19 mouse cellular contexts compared by ENCODE assay signal in genomic region chr1:186621812-186622211, GRCm38 (mm10).
DNase-seq lines count a peak whose midpoint lies in the region; ATAC-seq lines count a peak whose summit lies in the region.
"Had no signal": no experiment of that assay in that cellular context is flagged by ENCODE, and none has a peak within 500 bp of the region (broad histone marks: within the 10 kb centered on the region; RNA-seq: fewer than 3 reads in every experiment).

No protein-coding gene starts in this region.

- WGBS in midbrain, embryonic 11.5 days: 97% methylated on average over 3 of the region's 3 CpGs
- WGBS in midbrain, embryonic 10.5 days: 89% methylated on average over 3 of the region's 3 CpGs

- H3K4me2 ChIP-seq in midbrain, embryonic 11.5 days: no peak overlapping the region

- no peaks in the 10 kb centered on the region for H3K9me3 ChIP-seq in midbrain, embryonic 11.5 days (ENCODE audit: control insufficient read depth, low read length)
- H3K9me3 ChIP-seq in midbrain, embryonic 10.5 days (replicated peaks): no peaks in the 10 kb centered on the region

- DNase-seq in heart, adult 11 months: peak; percentile 65
- DNase-seq in heart, postnatal 36 days: no peak
- peak; percentile 77 for DNase-seq in midbrain, embryonic 11.5 days (ENCODE audit: low spot score, missing footprints)
- no peak for DNase-seq in midbrain, embryonic 10.5 days (ENCODE audit: low spot score)
- DNase-seq: adrenal gland, adult 2 months; adrenal gland, adult 8-10 months; adrenal gland, postnatal 10 days; adrenal gland, postnatal 14 days; adrenal gland, postnatal 25 days; adrenal gland, postnatal 36 days; B cell, adult 2 months; cerebellum, adult 11 months; cerebellum, adult 11-12 months; cerebellum, adult 18-20 months had no signal

- H3K4me3 ChIP-seq in midbrain, embryonic 11.5 days (ENCODE audit: low read depth, low read length): no peak overlapping the region
- no peak overlapping the region for H3K4me3 ChIP-seq in midbrain, embryonic 10.5 days

- intact Hi-C loops in heart, postnatal 36 days (cut with DNase I): no loop called here

- H3K4me1 ChIP-seq in midbrain, embryonic 11.5 days (ENCODE audit: control insufficient read depth, insufficient read depth, low read length): no peaks in the 10 kb centered on the region
- H3K4me1 ChIP-seq in midbrain, embryonic 10.5 days: no peaks in the 10 kb centered on the region

- no peak overlapping the region for H3K9ac ChIP-seq in midbrain, embryonic 11.5 days (ENCODE audit: low read length)

- no peak overlapping the region for H3K27ac ChIP-seq in midbrain, embryonic 11.5 days (ENCODE audit: low read depth, low read length)
- no peak overlapping the region for H3K27ac ChIP-seq in midbrain, embryonic 10.5 days (replicated peaks)

- H3K27me3 ChIP-seq in midbrain, embryonic 11.5 days (ENCODE audit: control insufficient read depth, insufficient read depth, low read length): no peaks in the 10 kb centered on the region
- no peaks in the 10 kb centered on the region for H3K27me3 ChIP-seq in midbrain, embryonic 10.5 days (ENCODE audit: low read depth, poor library complexity, severe bottlenecking)
- H3K27me3 ChIP-seq: CH12.LX, Patski had no signal

- ATAC-seq in midbrain, embryonic 11.5 days (ENCODE audit: low FRiP score): no peak
- ATAC-seq: activated CD4-positive, CD25-positive, alpha-beta regulatory T cell, adult 4 months; CD4-positive, CD25-positive, alpha-beta regulatory T cell, adult 4 months; Patski had no signal

- no peaks in the 10 kb centered on the region for H3K36me3 ChIP-seq in midbrain, embryonic 11.5 days (ENCODE audit: control insufficient read depth, insufficient read depth, low read length)
- no peaks in the 10 kb centered on the region for H3K36me3 ChIP-seq in midbrain, embryonic 10.5 days
- H3K36me3 ChIP-seq: G1E had no signal

Comparison
In these comparisons a context has a peak if more than half of its experiments do, and no peak if none do; other contexts are left out.
1. DNase-seq: peak in heart, adult 11 months (single experiment) and midbrain, embryonic 11.5 days (single experiment); none in heart, postnatal 36 days (0 of 2) and midbrain, embryonic 10.5 days (single experiment).